Mouse (Mus musculus): ENCODE measurements around the gene Tmem229a. TPM values are rescaled to one million over a fixed set of nuclear protein-coding genes. Genes with fewer than 3 reads are reported as not detected.

Tmem229a gene
- total RNA-seq (2021) = under 1 TPM; 0.10 to 0.16 TPM
- long read RNA-seq, experiment 1 = 0 reads
- long read RNA-seq, experiment 2 = 0 reads

DNA sequence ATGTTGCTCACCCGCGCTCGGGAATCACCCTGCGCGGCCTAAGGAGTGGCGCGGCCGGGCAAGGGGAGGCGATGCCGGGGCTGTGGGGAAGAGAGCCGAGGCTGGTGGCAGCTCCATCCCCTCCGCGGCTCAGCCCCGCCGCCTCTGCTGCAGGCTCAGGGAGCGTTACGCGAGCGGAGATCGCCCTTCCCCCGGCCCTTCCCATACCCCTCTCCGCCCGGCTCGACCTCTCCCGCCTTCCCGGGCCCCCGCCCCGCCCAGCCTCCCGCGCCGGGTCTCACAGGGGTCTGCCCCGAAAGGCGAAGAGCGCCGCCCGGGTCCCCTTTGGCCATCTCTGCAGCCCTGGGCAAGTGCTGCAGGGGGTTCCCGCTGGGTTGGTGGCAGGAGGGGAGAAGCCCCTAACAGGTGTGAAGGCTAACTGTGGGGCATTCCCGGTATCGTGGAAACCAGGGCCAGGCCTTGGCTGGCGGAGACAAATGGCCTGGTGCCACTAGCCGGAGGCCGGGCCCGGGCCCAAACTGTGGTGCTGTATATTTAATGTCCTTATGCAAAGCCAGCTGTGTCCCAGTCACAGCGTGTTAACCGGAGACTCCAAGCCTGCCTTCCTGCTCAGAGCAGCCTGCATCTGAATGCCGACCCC lies at the start of gene Tmem229a:
Tmem229a (minus strand) TSS at position 352 of the 640 bp plus-strand sequence.
- peak; percentile 34 for DNase-seq

GRCm38 (mm10) chr6:24993754-24994153 lies 37.7 kb upstream of the Tmem229a start:
- DNase-seq = no peak

- DNase-seq = no peak
Measured at GRCm38 (mm10) chr6:24989836-24990235, 33.7 kb upstream of the Tmem229a start.

GRCm38 (mm10) chr6:24976176-24976575 lies 20.1 kb upstream of the Tmem229a start:
- DNase-seq = no peak

DNA sequence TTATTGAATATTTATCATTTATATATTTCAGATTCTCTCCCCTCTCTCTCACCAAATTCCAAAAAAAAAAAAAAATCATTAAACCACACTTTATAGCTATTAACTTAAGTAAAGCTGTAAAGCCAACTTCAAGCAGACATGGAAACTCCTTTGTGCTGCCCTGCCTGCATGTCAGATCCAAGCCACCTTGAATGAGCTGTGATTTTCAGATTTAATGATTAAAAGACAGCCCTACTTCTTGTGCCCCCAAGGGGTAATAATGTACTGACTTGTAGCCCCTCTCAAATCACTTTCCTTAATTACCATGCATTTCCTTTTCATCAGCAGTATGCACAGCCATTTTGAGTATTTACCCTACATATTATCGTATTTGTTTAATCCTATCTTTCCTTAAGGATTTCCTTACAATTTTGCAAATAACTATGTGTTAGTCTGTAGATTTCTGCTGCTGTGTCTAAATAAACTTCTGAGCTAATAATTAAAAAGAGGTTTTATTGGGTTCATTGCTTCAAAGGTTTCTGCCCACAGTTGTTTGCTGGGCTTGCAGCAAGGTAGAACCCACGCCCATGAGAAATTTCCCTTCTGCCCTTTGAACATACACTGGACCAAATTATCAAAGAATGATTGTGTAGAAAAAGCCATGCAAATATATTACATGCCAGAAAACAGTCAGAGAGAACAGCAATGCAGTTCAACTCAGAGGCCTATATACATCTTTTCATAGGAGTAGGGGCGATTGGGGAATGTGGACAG lies 12.6 kb upstream of the Tmem229a start:
- no peak for DNase-seq

GRCm38 (mm10) chr6:24967726-24968125 lies 11.6 kb upstream of the Tmem229a start:
- no peak for DNase-seq

DNA sequence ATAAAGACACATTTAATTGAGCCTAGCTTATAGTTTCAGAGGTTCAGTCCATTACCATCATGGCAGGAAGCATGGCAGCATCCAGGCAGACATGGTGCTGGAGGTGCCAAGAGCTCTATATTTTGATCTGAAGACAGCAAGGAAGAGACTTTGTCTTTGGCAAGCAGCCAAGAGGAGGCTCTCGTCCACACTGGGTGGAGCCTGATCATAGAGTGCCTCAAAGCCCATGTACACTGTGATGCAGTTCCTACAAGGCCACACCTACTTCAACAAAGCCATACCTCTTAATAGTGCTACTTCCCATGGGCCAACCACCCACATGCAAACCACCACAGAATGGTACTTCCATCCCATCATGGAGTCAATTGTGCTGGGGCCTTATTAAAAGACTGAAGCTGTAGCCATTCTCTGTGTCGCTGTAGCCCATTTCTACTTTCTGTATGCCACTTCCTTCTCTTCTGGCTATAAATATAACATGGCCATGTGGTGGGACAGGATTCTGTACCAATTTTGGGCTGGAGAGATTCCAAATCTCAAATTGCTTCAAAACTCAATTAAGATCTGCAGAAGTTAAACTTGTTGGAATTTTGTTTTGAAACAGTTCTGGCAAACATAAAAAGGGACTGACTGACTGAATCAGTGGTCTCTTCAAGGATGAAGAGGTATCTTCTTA lies 10.0 kb upstream of the Tmem229a start:
- no peak for DNase-seq

DNA sequence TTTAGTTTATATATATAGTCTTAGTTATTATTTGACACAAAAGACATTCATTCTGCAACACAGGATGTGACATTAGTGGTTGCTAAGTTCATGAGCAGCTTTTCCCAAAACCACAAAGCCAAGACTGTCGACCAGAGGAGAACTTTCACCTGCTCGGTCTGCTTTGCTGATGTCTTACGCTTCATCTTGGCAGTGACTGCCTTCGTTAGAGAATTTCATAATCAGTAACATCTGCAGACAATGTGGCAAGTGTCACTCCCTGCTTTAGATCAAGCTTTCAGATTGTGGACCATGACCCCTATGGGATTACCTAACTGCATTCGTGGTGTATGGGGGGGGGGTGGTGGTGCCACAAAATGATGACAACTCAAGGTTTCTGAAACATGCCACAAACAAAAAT lies 7.7 kb upstream of the Tmem229a start:
- no peak for DNase-seq

- no peak for DNase-seq
Measured at GRCm38 (mm10) chr6:24956586-24956973, 483 bp upstream of the Tmem229a start.

DNA sequence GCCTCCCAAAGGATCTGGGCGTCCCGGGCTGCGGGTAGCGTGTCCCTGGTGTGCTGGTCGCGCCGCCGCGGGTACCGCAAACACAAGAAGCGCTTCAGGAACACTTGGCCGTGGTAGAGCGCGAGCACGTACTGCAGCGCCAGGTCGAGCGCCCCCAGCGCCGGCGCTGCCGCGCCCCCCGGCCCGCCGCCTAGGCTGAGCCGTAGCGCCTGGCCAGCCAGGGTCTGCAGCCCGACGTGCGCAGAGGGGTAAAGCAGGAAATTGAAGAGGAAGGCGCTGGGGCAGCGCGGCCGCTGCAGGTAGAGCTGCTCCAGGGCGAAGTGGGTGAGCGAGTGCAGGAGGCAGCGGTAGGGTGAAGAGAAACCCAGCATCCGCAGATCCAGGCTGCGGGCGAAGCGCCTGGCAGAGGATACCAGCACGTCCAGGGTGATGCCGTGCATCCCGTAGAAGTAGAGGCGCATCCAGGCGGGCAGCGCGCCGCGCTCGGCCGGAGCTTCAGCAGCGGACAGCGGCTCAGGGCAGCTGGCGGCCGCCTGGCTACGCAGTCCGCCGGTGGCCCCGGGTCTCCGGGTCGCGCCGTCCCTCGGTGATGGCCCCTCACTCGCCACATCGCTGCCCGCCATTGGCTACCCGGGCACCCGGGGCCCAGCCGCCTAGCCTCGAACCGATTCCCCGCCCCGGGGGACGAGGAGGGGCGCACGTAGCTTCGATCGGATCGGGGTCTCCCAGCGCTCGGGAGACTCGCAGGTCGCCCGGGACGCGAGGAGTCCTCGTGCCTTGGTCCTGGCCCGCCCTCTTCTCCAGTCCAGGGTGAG lies 759 bp downstream of the Tmem229a start:
- DNase-seq = peak; percentile 5

- no peak for DNase-seq
Measured at GRCm38 (mm10) chr6:24954126-24954525, 2.0 kb downstream of the Tmem229a start.

GRCm38 (mm10) chr6:24952341-24952740 lies 3.8 kb downstream of the Tmem229a start:
- no peak for DNase-seq

DNA sequence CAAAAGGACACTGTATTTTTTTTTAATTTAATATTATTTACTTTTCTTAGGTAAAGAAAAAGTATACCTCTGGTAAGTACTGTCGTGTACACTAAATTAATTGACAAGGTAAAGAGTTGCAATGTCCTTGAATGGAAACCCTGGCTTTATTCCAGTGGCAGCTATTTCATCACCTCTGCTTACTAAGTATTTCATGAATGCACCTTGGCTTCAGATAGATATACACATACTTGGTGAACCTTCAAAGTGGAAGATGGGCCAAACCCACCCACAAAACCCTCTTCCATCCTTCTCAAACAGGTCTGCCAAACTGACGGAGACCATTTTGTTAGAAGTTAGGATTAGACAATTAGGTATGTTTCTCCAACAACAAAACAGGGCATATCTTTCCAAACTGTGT lies 5.4 kb downstream of the Tmem229a start:
- no peak for DNase-seq

DNA sequence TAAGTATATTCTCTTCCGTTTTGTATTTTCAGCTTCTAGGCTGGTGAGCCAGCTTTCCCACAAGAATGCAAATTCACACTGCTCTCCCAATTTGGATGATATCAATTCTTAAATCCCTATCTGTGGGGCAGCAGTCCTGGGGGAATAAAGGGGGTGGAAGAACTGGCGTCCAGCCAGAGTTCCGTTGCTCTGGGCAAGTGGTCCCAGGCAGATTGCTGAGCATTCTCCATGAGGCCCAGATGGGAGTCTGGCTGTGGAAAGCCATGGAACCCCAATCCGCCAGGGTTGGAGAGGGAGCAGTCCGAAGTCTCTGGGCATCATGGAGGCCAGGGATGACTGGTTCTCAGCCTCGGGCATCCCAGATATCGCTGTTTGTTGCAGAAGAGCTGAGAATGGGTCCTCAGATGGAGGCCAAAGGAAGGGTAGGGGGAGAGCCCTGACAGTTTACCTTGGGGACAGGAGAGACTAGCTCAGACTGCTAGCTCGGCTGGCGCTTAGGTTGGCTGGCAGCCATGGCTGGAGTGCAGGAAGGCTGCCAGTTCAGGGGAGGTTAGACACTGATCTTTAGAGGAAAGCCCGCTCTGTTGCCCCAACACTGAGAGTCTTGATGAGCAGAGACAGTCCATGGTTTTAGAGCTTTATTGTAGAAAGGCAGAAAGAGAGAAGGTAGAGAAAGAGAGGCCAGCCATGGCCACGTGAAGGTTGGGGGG lies 30.9 kb downstream of the Tmem229a start:
- DNase-seq = no peak

DNA sequence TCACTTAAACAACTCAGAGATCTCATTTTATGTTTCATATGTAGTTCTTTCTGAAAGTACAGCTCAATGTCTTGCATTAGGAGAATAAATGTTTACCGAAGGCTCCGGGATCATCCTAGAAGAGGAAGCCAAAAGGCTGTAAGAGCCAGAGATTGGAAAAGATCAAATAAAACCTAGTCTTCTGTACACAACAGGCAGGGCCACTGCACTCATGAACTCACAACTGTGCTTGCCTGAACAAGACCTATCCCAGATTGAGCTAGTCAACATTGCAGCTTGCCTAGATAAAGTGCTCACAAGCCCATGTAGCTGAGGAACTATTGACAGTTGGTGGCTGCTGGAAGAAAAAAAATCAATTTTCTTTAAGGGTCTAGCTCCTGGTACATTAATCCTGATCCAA lies 42.5 kb downstream of the Tmem229a start:
- no peak for DNase-seq

GRCm38 (mm10) chr6:24910728-24911105 lies 45.4 kb downstream of the Tmem229a start:
- DNase-seq = no peak

- no peak for DNase-seq
Measured at GRCm38 (mm10) chr6:24910016-24910727, 45.9 kb downstream of the Tmem229a start.

DNA sequence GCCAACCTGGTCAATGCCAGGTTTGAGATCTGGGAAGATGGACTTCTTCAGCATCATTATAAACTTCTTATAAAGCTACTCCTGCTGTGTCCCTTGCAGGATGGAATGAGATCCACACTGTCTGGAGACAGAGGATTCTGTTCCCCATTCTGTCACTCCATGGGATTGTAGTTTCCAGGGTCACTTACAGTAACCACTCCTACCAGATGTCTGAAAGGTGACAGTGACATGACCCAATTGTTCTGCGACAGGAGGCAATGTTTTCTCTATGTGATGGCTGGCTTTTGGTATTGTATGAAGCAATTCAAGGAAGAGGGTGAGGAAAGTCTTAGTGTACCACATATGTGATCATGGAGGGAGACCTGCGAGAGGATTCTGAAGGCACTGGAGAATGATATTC lies 48.3 kb downstream of the Tmem229a start:
- DNase-seq = no peak

DNA sequence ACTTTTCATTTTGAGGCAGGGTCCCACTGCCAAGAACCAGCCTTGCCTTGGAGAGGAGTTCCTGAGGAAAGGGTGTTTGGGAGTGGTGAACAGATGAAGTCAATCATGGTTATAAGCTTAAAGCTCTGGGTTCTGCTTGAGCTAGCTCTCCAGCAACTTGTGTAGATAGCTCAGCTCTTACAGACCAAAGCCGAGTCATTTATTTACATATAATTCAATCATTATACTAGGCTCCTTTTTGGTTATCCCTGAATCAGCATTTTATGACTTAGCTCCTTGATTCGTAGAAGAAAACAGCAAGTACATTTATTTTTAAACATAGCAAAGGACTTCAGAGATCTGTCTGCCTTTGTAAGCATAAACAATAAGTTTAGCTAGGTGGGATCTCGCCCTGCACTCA lies 51.0 kb downstream of the Tmem229a start:
- no peak for DNase-seq
